Mouse (Mus musculus): Measurements from ENCODE around the gene Srsf12. TPM values are rescaled to one million over a fixed set of nuclear protein-coding genes. Genes with fewer than 3 reads are reported as not detected.

Srsf12 gene
- polyA plus RNA-seq, 1 experiment from 2014 or later = 13.2 TPM

DNA sequence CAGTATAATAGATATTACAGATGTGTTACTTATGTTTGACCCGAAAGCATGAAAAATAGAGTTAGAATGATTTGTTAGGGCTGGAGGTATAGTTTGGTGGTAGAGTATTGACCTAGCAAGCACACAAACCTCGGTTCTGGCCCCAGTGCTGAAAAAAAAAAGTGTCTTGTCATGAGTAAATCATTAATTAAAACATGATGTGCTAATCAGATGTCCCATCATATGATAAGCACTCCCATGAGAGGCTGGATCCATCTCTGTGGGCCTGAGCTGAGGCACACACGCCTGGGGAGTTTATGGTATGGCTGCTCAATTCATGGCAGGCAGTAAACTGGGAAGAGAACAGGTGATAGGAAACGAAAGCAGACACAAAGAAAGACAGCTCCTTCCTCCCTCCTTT, 20.8 kb downstream of the Srsf12 start:
- 80% methylated on average over 4 of the region's 4 CpGs for WGBS
- H3K9ac ChIP-seq = no peak overlapping the region
- no peak overlapping the region for H3K4me2 ChIP-seq
- ATAC-seq = no peak
- no peaks in the 10 kb centered on the region for H3K4me1 ChIP-seq
- no peaks in the 10 kb centered on the region for H3K27me3 ChIP-seq
- H3K27ac ChIP-seq = no peak overlapping the region
- no peaks in the 10 kb centered on the region for H3K9me3 ChIP-seq (replicated peaks)
- no peak overlapping the region for H3K4me3 ChIP-seq
- peaks cover 9% of the 10 kb centered on the region; the same call in 1 of the 2 replicates for H3K36me3 ChIP-seq (ENCODE audit: poor library complexity, severe bottlenecking)

GRCm38 (mm10) chr4:33230881-33231280, 22.1 kb downstream of the Srsf12 start:
- H3K27me3 ChIP-seq = no peaks in the 10 kb centered on the region
- H3K9ac ChIP-seq = no peak overlapping the region
- H3K4me2 ChIP-seq = no peak overlapping the region
- no peaks in the 10 kb centered on the region for H3K4me1 ChIP-seq
- H3K9me3 ChIP-seq (replicated peaks) = no peaks in the 10 kb centered on the region
- no peak for ATAC-seq
- H3K36me3 ChIP-seq (ENCODE audit: poor library complexity, severe bottlenecking) = peaks cover 9% of the 10 kb centered on the region; the same call in 1 of the 2 replicates
- WGBS = 90% methylated on average over 18 of the region's 18 CpGs
- no peak overlapping the region for H3K4me3 ChIP-seq
- H3K27ac ChIP-seq = no peak overlapping the region

DNA sequence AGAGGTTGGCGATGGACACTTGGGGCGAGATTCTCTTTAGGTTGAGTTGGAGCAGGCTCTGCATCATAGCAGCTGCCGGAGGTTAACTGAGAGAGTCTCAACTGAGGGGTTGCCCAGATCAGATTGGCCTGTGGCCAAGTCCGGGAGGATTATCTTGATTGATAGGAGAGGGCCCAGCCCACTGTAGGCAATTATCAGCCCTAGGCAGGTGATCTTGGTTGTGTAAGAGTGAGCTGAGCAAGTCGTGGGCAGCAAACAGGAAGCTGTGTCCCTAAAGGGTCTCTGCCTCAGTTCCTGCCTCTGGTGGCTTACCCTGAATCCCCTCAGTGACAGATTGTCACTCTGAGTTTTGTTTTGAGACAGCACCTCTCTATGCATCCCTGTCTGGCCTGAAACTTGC, 33.7 kb downstream of the Srsf12 start:
- Histone ChIP-seq H3K9me3 (replicated peaks) (no peaks in the 10 kb centered on the region), H3K36me3 (ENCODE audit: poor library complexity, severe bottlenecking) (peaks cover 39% of the 10 kb centered on the region), H3K4me1 (peaks cover 30% of the 10 kb centered on the region), H3K27ac (0 out of 2 replicates have a peak overlapping the region, but pooled peaks have one; percentile 6), H3K27me3 (no peaks in the 10 kb centered on the region), H3K9ac (no peak overlapping the region), H3K4me3 (no peak overlapping the region), H3K4me2 (no peak overlapping the region)
- no peak for ATAC-seq
- 47% methylated on average over 5 of the region's 5 CpGs for WGBS

DNA sequence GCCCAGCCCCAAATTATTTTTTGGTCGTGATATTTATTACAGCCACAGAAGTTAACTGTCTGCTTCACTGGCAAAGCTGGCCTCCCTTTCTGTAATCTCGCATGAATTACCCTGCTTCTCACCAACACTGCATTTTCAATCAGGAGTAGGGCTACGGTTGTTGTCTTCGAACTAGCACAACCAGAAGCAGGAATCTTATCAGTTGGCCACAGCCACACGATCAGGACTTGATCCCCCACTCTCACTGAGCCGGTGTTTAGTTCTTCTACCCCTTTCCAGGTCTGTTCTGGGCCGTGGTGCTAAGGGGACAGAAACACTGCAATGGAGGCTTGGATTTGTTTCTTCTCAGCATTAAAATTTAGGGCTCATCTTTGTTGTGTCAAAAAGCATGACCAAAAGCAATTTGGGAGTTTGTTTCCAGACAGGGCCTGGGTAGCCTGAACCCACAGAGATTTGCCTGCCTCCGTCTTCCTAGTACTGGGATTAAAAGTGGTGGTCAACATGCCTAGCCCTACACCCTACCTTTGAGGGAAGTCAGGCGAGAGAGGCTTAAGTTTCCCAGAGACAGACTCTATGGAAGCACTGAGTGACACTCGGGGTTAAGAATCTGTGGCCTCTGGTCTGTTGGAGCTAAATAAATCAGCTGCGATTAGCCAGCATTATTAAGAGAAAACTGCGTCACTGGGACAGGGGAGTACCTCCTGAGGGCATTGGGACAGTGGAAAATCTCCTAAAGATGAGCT, 34.4 kb downstream of the Srsf12 start:
- no peak overlapping the region for H3K4me2 ChIP-seq
- ATAC-seq = no peak
- H3K27ac ChIP-seq = no peak overlapping the region
- H3K9me3 ChIP-seq (replicated peaks) = no peaks in the 10 kb centered on the region
- H3K27me3 ChIP-seq = no peaks in the 10 kb centered on the region
- WGBS = 85% methylated on average over 12 of the region's 12 CpGs
- H3K36me3 ChIP-seq (ENCODE audit: poor library complexity, severe bottlenecking) = peaks cover 39% of the 10 kb centered on the region
- no peak overlapping the region for H3K9ac ChIP-seq
- H3K4me3 ChIP-seq = no peak overlapping the region
- H3K4me1 ChIP-seq = peaks cover 30% of the 10 kb centered on the region

GRCm38 (mm10) chr4:33243921-33244320, 35.1 kb downstream of the Srsf12 start:
- no peaks in the 10 kb centered on the region for H3K9me3 ChIP-seq (replicated peaks)
- H3K4me3 ChIP-seq = no peak overlapping the region
- no peaks in the 10 kb centered on the region for H3K27me3 ChIP-seq
- H3K4me1 ChIP-seq = peaks cover 31% of the 10 kb centered on the region
- peaks cover 39% of the 10 kb centered on the region for H3K36me3 ChIP-seq (ENCODE audit: poor library complexity, severe bottlenecking)
- H3K4me2 ChIP-seq = no peak overlapping the region
- whole genome bisulfite sequencing = 85% methylated on average over 4 of the region's 4 CpGs
- ATAC-seq = no peak
- no peak overlapping the region for H3K27ac ChIP-seq
- no peak overlapping the region for H3K9ac ChIP-seq

DNA sequence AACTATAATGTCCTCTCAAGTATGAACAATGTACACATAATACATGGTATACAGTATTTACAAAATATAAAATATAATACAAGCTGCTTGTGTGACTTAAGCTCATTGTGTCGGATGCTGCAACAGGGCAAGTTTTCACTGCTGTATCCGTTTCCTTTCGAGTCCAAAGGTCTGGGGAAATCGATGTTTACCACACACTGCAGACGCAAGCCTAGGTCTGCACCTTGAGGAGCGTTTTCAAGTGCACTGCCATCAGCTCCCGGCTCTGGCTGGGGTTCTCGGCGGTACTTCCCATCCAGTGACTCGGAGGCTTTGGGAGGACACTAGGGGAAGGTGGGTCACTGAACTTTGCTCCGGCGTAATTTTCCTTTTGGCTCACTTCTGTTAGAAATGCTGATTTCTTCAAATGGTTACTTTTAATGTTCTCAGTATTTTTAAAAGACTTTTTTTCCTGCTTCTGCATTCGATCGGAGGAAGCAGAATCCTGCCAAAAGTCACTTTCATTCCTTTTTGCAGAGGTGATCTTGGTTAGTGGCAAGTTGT, 37.1 kb downstream of the Srsf12 start:
- no peak overlapping the region for H3K27ac ChIP-seq
- no peaks in the 10 kb centered on the region for H3K9me3 ChIP-seq (replicated peaks)
- H3K27me3 ChIP-seq = no peaks in the 10 kb centered on the region
- peak overlapping the region; percentile 93 for H3K4me3 ChIP-seq
- H3K4me2 ChIP-seq = peak overlapping the region; percentile 79
- 91% methylated on average over 14 of the region's 14 CpGs for WGBS
- H3K4me1 ChIP-seq = peaks cover 35% of the 10 kb centered on the region
- peaks cover 39% of the 10 kb centered on the region for H3K36me3 ChIP-seq (ENCODE audit: poor library complexity, severe bottlenecking)
- ATAC-seq = no peak
- no peak overlapping the region for H3K9ac ChIP-seq

DNA sequence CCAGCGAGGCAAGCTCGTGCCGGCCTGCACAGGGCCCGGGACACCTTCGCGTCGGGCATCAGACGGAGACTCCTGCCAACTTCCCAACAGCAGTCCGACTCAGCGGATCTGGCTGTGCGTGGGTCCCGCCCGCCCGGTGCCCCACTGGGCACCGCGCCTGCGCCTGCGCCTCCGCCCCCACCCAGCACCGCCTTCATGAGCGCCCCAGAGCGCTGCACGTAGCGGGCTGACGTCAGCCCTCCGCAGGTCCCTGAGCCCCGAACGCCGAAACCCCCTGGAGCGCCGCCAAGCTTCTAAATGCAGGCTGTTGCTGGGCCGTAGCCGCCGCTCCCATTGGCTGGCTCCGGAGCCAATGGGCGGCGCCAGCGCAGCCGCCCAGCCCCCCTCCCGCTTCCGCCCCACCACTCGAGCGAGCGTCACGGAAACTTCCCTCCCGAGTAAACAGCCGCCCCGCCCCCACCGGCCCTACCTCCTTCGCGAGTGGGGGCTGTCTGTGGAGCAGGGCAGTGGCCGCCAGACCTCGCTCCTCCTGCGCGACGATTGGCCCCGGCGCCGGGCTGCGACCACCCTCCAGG, 38.8 kb downstream of the Srsf12 start:
- Histone ChIP-seq H3K4me3 (peak overlapping the region; percentile 93), H3K4me1 (peaks cover 31% of the 10 kb centered on the region), H3K36me3 (ENCODE audit: poor library complexity, severe bottlenecking) (peaks cover 35% of the 10 kb centered on the region), H3K4me2 (peak overlapping the region; percentile 79), H3K27ac (peak overlapping the region; percentile 100), H3K9ac (peak overlapping the region; percentile 99), H3K27me3 (no peaks in the 10 kb centered on the region), H3K9me3 (replicated peaks) (no peaks in the 10 kb centered on the region)
- peak; percentile 93 for ATAC-seq
- under 1% methylated on average over 58 of the region's 60 CpGs for WGBS

DNA sequence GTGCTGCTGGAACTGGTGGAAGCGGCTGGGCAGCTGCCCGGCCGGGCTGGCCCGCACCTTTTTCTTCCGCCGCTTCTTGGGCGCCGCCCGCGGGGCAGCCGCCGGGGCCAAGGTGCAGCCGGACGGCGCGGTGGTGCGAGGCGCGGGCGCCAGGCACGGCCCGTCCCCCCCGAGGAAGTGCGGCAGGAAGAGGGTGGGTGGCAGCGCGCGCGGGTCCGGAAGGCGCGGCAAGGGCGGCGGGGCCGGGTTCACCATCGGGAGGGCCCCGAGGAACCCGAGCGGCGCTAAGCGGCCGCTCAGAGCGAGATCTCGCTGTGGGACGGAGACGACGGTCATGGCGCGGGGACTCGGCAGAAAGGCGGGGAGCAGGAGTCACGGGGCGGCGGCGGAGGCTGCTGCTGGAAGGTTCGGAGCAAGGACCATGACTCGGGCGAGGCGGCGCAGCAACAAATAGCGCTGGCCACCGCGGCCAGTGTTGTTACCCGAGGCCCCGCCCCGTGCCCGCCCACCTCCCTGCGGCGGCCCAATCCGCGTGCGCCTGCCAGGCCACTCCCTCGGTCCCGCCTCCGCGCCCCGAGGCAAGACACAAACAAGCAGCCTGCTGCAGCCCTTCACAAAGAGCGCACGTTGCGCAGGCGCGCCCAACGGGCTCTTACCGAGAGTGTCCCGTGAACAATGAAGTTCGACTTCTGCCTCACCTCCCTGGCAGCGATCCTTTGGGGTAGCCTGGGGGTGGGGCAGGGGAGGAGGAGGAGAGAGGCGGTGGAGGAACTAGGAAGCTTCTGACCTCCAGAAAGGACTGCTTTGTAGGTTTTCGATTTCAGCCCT, 39.5 kb downstream of the Srsf12 start:
- Histone ChIP-seq H3K4me1 (peaks cover 24% of the 10 kb centered on the region), H3K9ac (peak overlapping the region; percentile 99), H3K4me2 (peak overlapping the region; percentile 79), H3K4me3 (peak overlapping the region; percentile 93), H3K27me3 (no peaks in the 10 kb centered on the region), H3K27ac (peak overlapping the region; percentile 100), H3K36me3 (ENCODE audit: poor library complexity, severe bottlenecking) (peaks cover 28% of the 10 kb centered on the region), H3K9me3 (replicated peaks) (no peaks in the 10 kb centered on the region)
- peak; percentile 94 for ATAC-seq
- WGBS = under 1% methylated on average over 75 of the region's 88 CpGs

DNA sequence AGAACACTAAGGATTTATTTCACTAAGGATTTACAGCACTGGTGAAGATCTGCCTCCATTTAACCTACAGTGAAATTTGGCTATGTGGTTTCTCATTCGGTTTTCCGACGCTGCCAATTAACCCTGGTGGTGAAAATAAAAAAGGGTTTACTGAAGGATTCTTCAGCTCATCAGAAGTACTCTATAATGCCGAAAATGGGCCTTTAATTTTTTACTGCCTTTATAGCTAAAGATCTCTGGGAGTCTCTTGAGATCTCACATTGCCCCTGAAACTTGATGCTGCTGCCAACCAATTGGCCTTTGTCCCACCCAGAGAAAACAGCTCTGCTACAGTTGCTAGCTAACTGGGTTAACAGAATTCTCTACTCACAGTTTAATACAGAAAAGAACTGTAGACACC, 40.1 kb downstream of the Srsf12 start:
- 0% methylated on average over 4 of the region's 4 CpGs for WGBS
- Histone ChIP-seq H3K9ac (peak overlapping the region; percentile 99), H3K27me3 (no peaks in the 10 kb centered on the region), H3K9me3 (replicated peaks) (no peaks in the 10 kb centered on the region), H3K4me2 (peak overlapping the region; percentile 79), H3K36me3 (ENCODE audit: poor library complexity, severe bottlenecking) (peaks cover 22% of the 10 kb centered on the region), H3K4me1 (peaks cover 23% of the 10 kb centered on the region), H3K4me3 (peak overlapping the region; percentile 93), H3K27ac (peak overlapping the region; percentile 100)
- ATAC-seq = no peak

DNA sequence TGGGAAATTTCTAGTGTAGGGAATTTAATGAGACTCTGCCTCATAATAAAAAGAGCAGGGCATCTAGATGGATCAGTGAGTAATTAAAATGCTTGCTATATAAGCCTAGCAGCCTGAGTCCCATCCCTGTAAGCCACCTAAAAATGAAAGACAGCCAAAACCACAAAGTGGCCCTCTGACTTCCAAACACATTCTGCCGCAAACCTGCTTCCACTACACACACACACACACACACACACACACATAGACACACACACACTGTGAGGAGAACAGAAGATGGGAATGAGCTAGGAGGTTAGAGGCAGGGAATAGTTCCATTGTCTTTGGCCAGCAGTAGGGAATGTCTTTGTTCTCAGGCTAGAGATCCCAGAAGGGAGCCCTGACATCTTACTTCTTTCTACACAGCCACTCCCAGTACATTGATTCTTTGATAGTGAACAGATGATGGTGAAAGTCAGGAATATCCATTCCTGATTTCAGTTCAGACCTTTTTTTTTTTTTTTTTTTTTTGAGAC, 41.0 kb downstream of the Srsf12 start:
- WGBS = 67% methylated on average over 1 of the region's 1 CpGs
- H3K4me3 ChIP-seq = no peak overlapping the region
- peaks cover 23% of the 10 kb centered on the region for H3K4me1 ChIP-seq
- ATAC-seq = no peak
- no peaks in the 10 kb centered on the region for H3K27me3 ChIP-seq
- peak overlapping the region; percentile 100 for H3K27ac ChIP-seq
- H3K36me3 ChIP-seq (ENCODE audit: poor library complexity, severe bottlenecking) = peaks cover 13% of the 10 kb centered on the region
- no peak overlapping the region for H3K4me2 ChIP-seq
- H3K9me3 ChIP-seq (replicated peaks) = no peaks in the 10 kb centered on the region
- H3K9ac ChIP-seq = no peak overlapping the region

- 85% methylated on average over 2 of the region's 2 CpGs for WGBS
- peaks cover 2% of the 10 kb centered on the region for H3K36me3 ChIP-seq (ENCODE audit: poor library complexity, severe bottlenecking)
These were observed 42.1 kb downstream of the Srsf12 start for GRCm38 (mm10) chr4:33250867-33251266.

GRCm38 (mm10) chr4:33254706-33255105, 45.9 kb downstream of the Srsf12 start:
- Histone ChIP-seq H3K4me3 (no peak overlapping the region), H3K36me3 (ENCODE audit: poor library complexity, severe bottlenecking) (no peaks in the 10 kb centered on the region), H3K9me3 (replicated peaks) (no peaks in the 10 kb centered on the region), H3K9ac (no peak overlapping the region), H3K4me2 (no peak overlapping the region), H3K4me1 (no peaks in the 10 kb centered on the region), H3K27ac (no peak overlapping the region), H3K27me3 (no peaks in the 10 kb centered on the region)
- WGBS = 76% methylated on average over 4 of the region's 4 CpGs
- no peak for ATAC-seq

More at GRCm38 (mm10) chr4:33250867-33251266, 42.1 kb downstream of the Srsf12 start:
- H3K4me3 ChIP-seq = no peak overlapping the region
- no peak overlapping the region for H3K27ac ChIP-seq
- H3K9ac ChIP-seq = no peak overlapping the region
- H3K9me3 ChIP-seq (replicated peaks) = no peaks in the 10 kb centered on the region
- no peak overlapping the region for H3K4me2 ChIP-seq
- peaks cover 16% of the 10 kb centered on the region for H3K4me1 ChIP-seq
- no peak for ATAC-seq
- no peaks in the 10 kb centered on the region for H3K27me3 ChIP-seq
